Mouse (Mus musculus) embryo, embryonic 10.5 days (tissue): ENCODE results near the gene Zfp61.

Experiments used
- DNase-seq: peaks from one replicate; pipeline ENCODE4 v3.0.0-alpha.2; 2015; ENCODE audit warnings: low spot score

Zfp61 gene

GRCm38 (mm10) chr7:24259306-24259999, 41.6 kb downstream of the Zfp61 start:
- DNase-seq, result no peak

GRCm38 (mm10) chr7:24254633-24255474, 46.2 kb downstream of the Zfp61 start, which contains the start of gene Zfp108:
Zfp108 (plus strand) TSS chr7:24254794.
- DNase-seq, result peak; percentile 95

- no peak for DNase-seq
Measured at GRCm38 (mm10) chr7:24253779-24254615, 47.0 kb downstream of the Zfp61 start.
